ENCODE assay signal across 9 mouse cellular contexts in genomic region chr4:134238686-134239085, GRCm38 (mm10). TPM values are rescaled to one million over a fixed set of nuclear protein-coding genes. Genes with fewer than 3 reads are reported as not detected.
DNase-seq lines count a peak whose midpoint lies in the region; ATAC-seq and TF ChIP-seq lines count a peak whose summit lies in the region.
"Had no signal": no experiment of that assay in that cellular context is flagged by ENCODE, and none has a peak within 500 bp of the region (broad histone marks: within the 10 kb centered on the region; RNA-seq: fewer than 3 reads in every experiment).

No protein-coding gene starts in this region.

- WGBS in heart, embryonic 13.5 days: 11% methylated on average over 10 of the region's 10 CpGs
- WGBS in forebrain, postnatal 0 days: 10% methylated on average over 10 of the region's 10 CpGs
- 12% methylated on average over 10 of the region's 10 CpGs for WGBS in liver, embryonic 14.5 days (ENCODE audit: insufficient replicate concordance)

- H3K4me3 ChIP-seq in heart, embryonic 13.5 days: peak overlapping the region; percentile 52
- peak overlapping the region; percentile 72 for H3K4me3 ChIP-seq in ES-Bruce4 (ENCODE audit: low read depth, low read length)
- no peak overlapping the region for H3K4me3 ChIP-seq in forebrain, postnatal 0 days (ENCODE audit: low read depth, low read length)
- H3K4me3 ChIP-seq in liver, embryonic 14.5 days (ENCODE audit: insufficient read depth in 1 of 2, low read depth in 2 of 2, low read length in 2 of 2): no peak overlapping the region

- H3K4me2 ChIP-seq in heart, embryonic 13.5 days: peak overlapping the region; percentile 83
- H3K4me2 ChIP-seq in forebrain, postnatal 0 days (ENCODE audit: low read depth): peak overlapping the region; percentile 21; the same call in 1 of the 2 replicates
- peak overlapping the region; percentile 17; the same call in 1 of the 2 replicates for H3K4me2 ChIP-seq in liver, embryonic 14.5 days (ENCODE audit: low read depth)

- no peak for DNase-seq in heart, adult 9 months (ENCODE audit: low spot score in 2 of 2)
- no peak for DNase-seq in forebrain, postnatal 0 days
- DNase-seq in liver, embryonic 14.5 days (ENCODE audit: low read depth in 3 of 3, low spot score in 3 of 3): no peak
- DNase-seq in ovary, postnatal 36 days (ENCODE audit: low spot score): no peak
- DNase-seq in adipocyte (ENCODE audit: low spot score): no peak
- no peak for DNase-seq in adrenal gland, adult 2 months

- no peak for ATAC-seq in heart, embryonic 13.5 days (ENCODE audit: extremely low read depth, insufficient number of reproducible peaks, low FRiP score, low TSS enrichment)
- no peak for ATAC-seq in forebrain, postnatal 0 days
- ATAC-seq in liver, embryonic 14.5 days (ENCODE audit: insufficient read depth): no peak

- H3K36me3 ChIP-seq in heart, embryonic 13.5 days: no peaks in the 10 kb centered on the region
- H3K36me3 ChIP-seq in ES-Bruce4 (ENCODE audit: control insufficient read depth, insufficient read depth, low read length, poor library complexity, severe bottlenecking): no peaks in the 10 kb centered on the region
- H3K36me3 ChIP-seq in forebrain, postnatal 0 days (ENCODE audit: insufficient read depth): no peaks in the 10 kb centered on the region
- H3K36me3 ChIP-seq in liver, embryonic 14.5 days (replicated peaks; ENCODE audit: control insufficient read depth, insufficient read depth, low read depth): no peaks in the 10 kb centered on the region

- no peaks in the 10 kb centered on the region for H3K9me3 ChIP-seq in heart, embryonic 13.5 days
- H3K9me3 ChIP-seq in ES-Bruce4 (replicated peaks; ENCODE audit: control insufficient read depth, insufficient read depth, low read length, poor library complexity, severe bottlenecking): no peaks in the 10 kb centered on the region
- no peaks in the 10 kb centered on the region for H3K9me3 ChIP-seq in forebrain, postnatal 0 days (ENCODE audit: low read length)
- no peaks in the 10 kb centered on the region for H3K9me3 ChIP-seq in liver, embryonic 14.5 days (ENCODE audit: control insufficient read depth, low read length)

- no peak overlapping the region for H3K27ac ChIP-seq in heart, embryonic 13.5 days (replicated peaks)
- no peak overlapping the region for H3K27ac ChIP-seq in ES-Bruce4 (ENCODE audit: insufficient read depth, low read length)
- H3K27ac ChIP-seq in forebrain, postnatal 0 days (ENCODE audit: low read depth, low read length): no peak overlapping the region
- no peak overlapping the region for H3K27ac ChIP-seq in liver, embryonic 14.5 days

- peaks cover 37% of the 10 kb centered on the region for H3K27me3 ChIP-seq in heart, embryonic 13.5 days (replicated peaks)
- no peaks in the 10 kb centered on the region for H3K27me3 ChIP-seq in ES-Bruce4 (ENCODE audit: control insufficient read depth, insufficient read depth, low read length, poor library complexity, severe bottlenecking)
- H3K27me3 ChIP-seq in forebrain, postnatal 0 days (ENCODE audit: insufficient read depth, low read length): peaks cover 7% of the 10 kb centered on the region; the same call in 1 of the 2 replicates
- peaks cover 2% of the 10 kb centered on the region; the same call in 1 of the 2 replicates for H3K27me3 ChIP-seq in liver, embryonic 14.5 days (ENCODE audit: control insufficient read depth, insufficient read depth, low read length)

- no peak for TF ChIP-seq CTCF in ES-Bruce4 (IDR thresholded peaks at IDR 0.05; ENCODE audit: low read depth, low read length)
- no peak for TF ChIP-seq CTCF in forebrain, postnatal 0 days (IDR thresholded peaks at IDR 0.05; ENCODE audit: low read depth)
- TF ChIP-seq CTCF in liver, embryonic 14.5 days (IDR thresholded peaks at IDR 0.05; ENCODE audit: low read depth): no peak

- TF ChIP-seq EP300 in ES-Bruce4 (IDR thresholded peaks at IDR 0.05; ENCODE audit: insufficient read depth, low read depth, low read length): no peak
- no peak for TF ChIP-seq EP300 in liver, embryonic 14.5 days (IDR thresholded peaks at IDR 0.05; ENCODE audit: low read depth)

- H3K9ac ChIP-seq in heart, embryonic 13.5 days: peak overlapping the region; percentile 72
- H3K9ac ChIP-seq in ES-Bruce4 (ENCODE audit: low read depth, poor library complexity, severe bottlenecking): no peak overlapping the region
- H3K9ac ChIP-seq in forebrain, postnatal 0 days: no peak overlapping the region
- H3K9ac ChIP-seq in liver, embryonic 14.5 days (replicated peaks): no peak overlapping the region

- peaks cover 16% of the 10 kb centered on the region for H3K4me1 ChIP-seq in heart, embryonic 13.5 days
- H3K4me1 ChIP-seq in ES-Bruce4 (ENCODE audit: control insufficient read depth, insufficient read depth, low read length): peaks cover 5% of the 10 kb centered on the region
- H3K4me1 ChIP-seq in forebrain, postnatal 0 days (ENCODE audit: insufficient read depth): peaks cover 3% of the 10 kb centered on the region; the same call in 1 of the 2 replicates
- peaks cover 0 to 3% of the 10 kb centered on the region in 2 experiments; a peak in 2 of 4 replicates for H3K4me1 ChIP-seq in liver, embryonic 14.5 days (replicated peaks; ENCODE audit: control insufficient read depth in 2 of 2, insufficient read depth in 2 of 2, low read length in 1 of 2)

- no peak for TF ChIP-seq POLR2A in ES-Bruce4 (IDR thresholded peaks at IDR 0.05; ENCODE audit: insufficient read depth, low read length)

RNA-seq across cellular contexts. Expression of gene Cnksr1, which starts 0.5 kb away (rescaled TPM):
- 1.3 and 1.5 TPM in 2 replicates for polyA plus RNA-seq in heart, embryonic 13.5 days (2015; fragmentation: Nextera tagmentation; extraction: Ambion mirVana)
- 10.4 and 10.8 TPM in 2 replicates for polyA plus RNA-seq in ES-Bruce4 (2011; ENCODE audit: insufficient read depth, insufficient read length, low read depth, missing spikeins)
- 0.08 TPM in 1 of 2 replicates, not detected in the other for total RNA-seq in forebrain, postnatal 0 days (2014; rRNA removed)
- 0.18 TPM in 1 of 2 replicates, not detected in the other for polyA plus RNA-seq in forebrain, postnatal 0 days (2015; fragmentation: Nextera tagmentation; extraction: Ambion mirVana)
- polyA plus RNA-seq in liver, embryonic 14.5 days (2012; rRNA removed): 0.05 and 0.06 TPM in 2 replicates
- polyA plus RNA-seq in liver, embryonic 14.5 days (2014; fragmentation: Nextera tagmentation; extraction: Ambion mirVana): 0.35 TPM in 1 of 2 replicates, not detected in the other
- total RNA-seq in adrenal gland, adult 2 months (2021): under 1 TPM; 0.31 to 0.66 TPM
- 0.03 and 0.08 TPM in 2 replicates for polyA plus RNA-seq in adrenal gland, adult 2 months (2012; rRNA removed)

RNA-seq across cellular contexts. Expression of gene E130218I03Rik, which starts 4.8 kb away (rescaled TPM):
- polyA plus RNA-seq in heart, embryonic 13.5 days (2015; fragmentation: Nextera tagmentation; extraction: Ambion mirVana): 0.17 and 0.21 TPM in 2 replicates
- not detected in 2 replicates for polyA plus RNA-seq in ES-Bruce4 (2011; ENCODE audit: insufficient read depth, insufficient read length, low read depth, missing spikeins)
- total RNA-seq in forebrain, postnatal 0 days (2014; rRNA removed): 0.43 TPM in 1 of 2 replicates, not detected in the other
- polyA plus RNA-seq in forebrain, postnatal 0 days (2015; fragmentation: Nextera tagmentation; extraction: Ambion mirVana): 0.11 and 0.33 TPM in 2 replicates
- polyA plus RNA-seq in liver, embryonic 14.5 days (2012; rRNA removed): not detected in 2 replicates
- polyA plus RNA-seq in liver, embryonic 14.5 days (2014; fragmentation: Nextera tagmentation; extraction: Ambion mirVana): not detected in 2 replicates
- total RNA-seq in adrenal gland, adult 2 months (2021): not detected
- polyA plus RNA-seq in adrenal gland, adult 2 months (2012; rRNA removed): 0.09 TPM in 1 of 2 replicates, not detected in the other
- total RNA-seq: left cerebral cortex, postnatal 4 days had no signal

RNA-seq across cellular contexts. Expression of gene Zfp593, which starts 6.7 kb away (rescaled TPM):
- polyA plus RNA-seq in heart, embryonic 13.5 days (2015; fragmentation: Nextera tagmentation; extraction: Ambion mirVana): 9.2 and 9.9 TPM in 2 replicates
- 16.8 and 17.2 TPM in 2 replicates for polyA plus RNA-seq in ES-Bruce4 (2011; ENCODE audit: insufficient read depth, insufficient read length, low read depth, missing spikeins)
- 11.6 and 12.7 TPM in 2 replicates for total RNA-seq in forebrain, postnatal 0 days (2014; rRNA removed)
- 13.8 and 15.0 TPM in 2 replicates for polyA plus RNA-seq in forebrain, postnatal 0 days (2015; fragmentation: Nextera tagmentation; extraction: Ambion mirVana)
- polyA plus RNA-seq in liver, embryonic 14.5 days (2012; rRNA removed): 5.6 and 6.4 TPM in 2 replicates
- polyA plus RNA-seq in liver, embryonic 14.5 days (2014; fragmentation: Nextera tagmentation; extraction: Ambion mirVana): 7.1 TPM in 2 replicates
- total RNA-seq in adrenal gland, adult 2 months (2021): 10 to 100 TPM in 1 of 2 experiments, 1 to 10 TPM in 1; 8.3 to 11.0 TPM
- polyA plus RNA-seq in adrenal gland, adult 2 months (2012; rRNA removed): 11.1 and 13.0 TPM in 2 replicates

RNA-seq across cellular contexts. Expression of gene Gm30191, which starts 8.0 kb away (rescaled TPM):
- not detected in 2 replicates for polyA plus RNA-seq in heart, embryonic 13.5 days (2015; fragmentation: Nextera tagmentation; extraction: Ambion mirVana)
- polyA plus RNA-seq in ES-Bruce4 (2011; ENCODE audit: insufficient read depth, insufficient read length, low read depth, missing spikeins): not detected in 2 replicates
- total RNA-seq in forebrain, postnatal 0 days (2014; rRNA removed): not detected in 2 replicates
- 0.25 TPM in 1 of 2 replicates, not detected in the other for polyA plus RNA-seq in forebrain, postnatal 0 days (2015; fragmentation: Nextera tagmentation; extraction: Ambion mirVana)
- polyA plus RNA-seq in liver, embryonic 14.5 days (2012; rRNA removed): not detected in 2 replicates
- not detected in 2 replicates for polyA plus RNA-seq in liver, embryonic 14.5 days (2014; fragmentation: Nextera tagmentation; extraction: Ambion mirVana)
- not detected for total RNA-seq in adrenal gland, adult 2 months (2021)
- polyA plus RNA-seq in adrenal gland, adult 2 months (2012; rRNA removed): not detected in 2 replicates
- total RNA-seq: left cerebral cortex, postnatal 4 days had no signal

RNA-seq across cellular contexts. Expression of gene Catsper4, which starts 11.5 kb away (rescaled TPM):
- polyA plus RNA-seq in heart, embryonic 13.5 days (2015; fragmentation: Nextera tagmentation; extraction: Ambion mirVana): not detected in 2 replicates
- not detected in 2 replicates for polyA plus RNA-seq in ES-Bruce4 (2011; ENCODE audit: insufficient read depth, insufficient read length, low read depth, missing spikeins)
- total RNA-seq in forebrain, postnatal 0 days (2014; rRNA removed): not detected in 2 replicates
- not detected in 2 replicates for polyA plus RNA-seq in forebrain, postnatal 0 days (2015; fragmentation: Nextera tagmentation; extraction: Ambion mirVana)
- polyA plus RNA-seq in liver, embryonic 14.5 days (2012; rRNA removed): not detected in 2 replicates
- polyA plus RNA-seq in liver, embryonic 14.5 days (2014; fragmentation: Nextera tagmentation; extraction: Ambion mirVana): not detected in 2 replicates
- not detected for total RNA-seq in adrenal gland, adult 2 months (2021)
- not detected in 2 replicates for polyA plus RNA-seq in adrenal gland, adult 2 months (2012; rRNA removed)

Comparison
In these comparisons a context has a peak if more than half of its experiments do, and no peak if none do; other contexts are left out.
1. H3K4me2 ChIP-seq: peak in every context shown above with its lines; median percentile 83 in heart, embryonic 13.5 days; 21 in forebrain, postnatal 0 days; 17 in liver, embryonic 14.5 days.
2. H3K4me3 ChIP-seq: peak in heart, embryonic 13.5 days (single experiment) and ES-Bruce4 (single experiment); none in forebrain, postnatal 0 days (single experiment) and liver, embryonic 14.5 days (0 of 2).